Mouse (Mus musculus) retina, adult 2 months (tissue): ENCODE measurements around the gene Tbxa2r.

Experiments used
- DNase-seq: peaks from one replicate; pipeline ENCODE4 v3.0.0-alpha.2; 2012; ENCODE audit warnings: low read depth, low spot score

Tbxa2r gene

GRCm38 (mm10) chr10:81365672-81366476, 37.3 kb downstream of the Tbxa2r start, which contains the start of gene 4930404N11Rik:
4930404N11Rik (minus strand) TSS chr10:81365816.
- no peak for DNase-seq

- no peak for DNase-seq
Measured at GRCm38 (mm10) chr10:81366477-81367206, 38.1 kb downstream of the Tbxa2r start.

GRCm38 (mm10) chr10:81367207-81367495, 38.6 kb downstream of the Tbxa2r start:
- DNase-seq = no peak

GRCm38 (mm10) chr10:81375322-81375721, 46.8 kb downstream of the Tbxa2r start:
- no peak for DNase-seq

GRCm38 (mm10) chr10:81376561-81377361, 48.2 kb downstream of the Tbxa2r start:
- no peak for DNase-seq

- no peak for DNase-seq
Measured at GRCm38 (mm10) chr10:81377362-81377664, 48.8 kb downstream of the Tbxa2r start.

GRCm38 (mm10) chr10:81377793-81378552, 49.4 kb downstream of the Tbxa2r start, which contains the start of gene Fzr1:
Fzr1 (minus strand) TSS chr10:81378516.
- DNase-seq = no peak

GRCm38 (mm10) chr10:81378553-81379182, 50.1 kb downstream of the Tbxa2r start:
- DNase-seq = peak; percentile 100

GRCm38 (mm10) chr10:81379183-81379553, 50.6 kb downstream of the Tbxa2r start:
- no peak for DNase-seq

GRCm38 (mm10) chr10:81379809-81380378, 51.4 kb downstream of the Tbxa2r start:
- no peak for DNase-seq

GRCm38 (mm10) chr10:81382039-81382438, 53.5 kb downstream of the Tbxa2r start:
- no peak for DNase-seq

- DNase-seq = peak; percentile 98
Measured at GRCm38 (mm10) chr10:81383802-81384604, 55.5 kb downstream of the Tbxa2r start, which contains the start of the genes Dohh and Gm48551. Dohh (plus strand) TSS chr10:81384428. Gm48551 (plus strand) TSS chr10:81384466.

- no peak for DNase-seq
Measured at GRCm38 (mm10) chr10:81384605-81384982, 56.1 kb downstream of the Tbxa2r start.
